In the genomic region with DNA sequence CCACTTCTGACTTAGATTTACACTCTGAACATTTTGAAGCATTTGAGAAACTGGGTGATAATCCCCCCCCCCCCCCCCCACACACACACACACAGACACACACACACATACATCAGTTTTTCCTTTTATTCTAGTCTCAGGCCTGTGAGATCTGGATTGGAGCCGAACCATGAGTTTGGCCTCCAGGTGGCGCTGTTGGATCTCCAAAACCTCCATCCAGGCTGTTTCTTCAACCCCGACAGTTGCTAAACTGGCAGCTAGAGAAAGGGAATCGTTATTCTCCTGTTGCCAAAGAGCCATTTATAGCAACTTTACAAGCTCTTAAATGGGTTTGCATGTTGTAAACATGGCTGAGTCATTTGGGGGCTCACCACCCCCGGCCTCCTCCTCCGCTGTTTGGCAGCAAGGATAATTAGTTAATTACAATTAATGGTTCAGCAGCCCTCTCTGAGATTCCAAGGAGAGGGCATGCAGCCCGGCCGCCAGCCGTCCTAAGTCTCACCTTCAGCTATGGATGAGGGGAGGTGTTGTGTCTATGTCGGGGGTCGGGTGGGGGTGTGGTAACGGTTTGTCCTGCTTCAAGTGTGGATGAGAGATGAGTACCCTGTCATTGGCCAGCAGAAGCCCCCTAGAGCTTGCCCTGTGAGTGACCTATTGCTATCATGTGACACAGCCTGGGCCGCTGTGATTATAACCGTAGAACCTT, we compare ENCODE assay signal across 10 mouse cellular contexts.
A peak's percentile ranks its signal among the peaks of the same experiment; 100 is the strongest.
DNase-seq lines count a peak whose midpoint lies in the region; ATAC-seq and TF ChIP-seq lines count a peak whose summit lies in the region.
"Had no signal": no experiment of that assay in that cellular context is flagged by ENCODE, and none has a peak within 500 bp of the region (broad histone marks: within the 10 kb centered on the region; RNA-seq: fewer than 3 reads in every experiment).

No protein-coding gene starts in this region.

- no peak for ATAC-seq in heart, embryonic 11.5 days (replicated peaks; ENCODE audit: insufficient number of reproducible peaks, low FRiP score, low TSS enrichment)
- peak; percentile 70; the same call in 1 of the 2 replicates for ATAC-seq in forebrain, embryonic 14.5 days
- ATAC-seq in stomach, postnatal 0 days (ENCODE audit: low FRiP score, low TSS enrichment): peak; percentile 53; the same call in 1 of the 2 replicates

- intact Hi-C loops in heart, adult 2 months (cut with DNase I): loop anchor here (1.0 to 5.0 kb wide), 3 partner anchors 48 to 316 kb away; no protein-coding TSS in a partner anchor

- H3K4me1 ChIP-seq in heart, adult 2 months (ENCODE audit: control insufficient read depth, insufficient read depth, low read length): no peaks in the 10 kb centered on the region
- H3K4me1 ChIP-seq in heart, embryonic 11.5 days (ENCODE audit: control insufficient read depth, insufficient read depth, low read length): peaks cover 10% of the 10 kb centered on the region
- no peaks in the 10 kb centered on the region for H3K4me1 ChIP-seq in forebrain, embryonic 14.5 days (ENCODE audit: control insufficient read depth, insufficient read depth, low read length)
- H3K4me1 ChIP-seq in limb, embryonic 10.5 days: 0 out of 2 replicates have a peak, but pooled peaks cover 8% of the 10 kb centered on the region
- no peaks in the 10 kb centered on the region for H3K4me1 ChIP-seq in stomach, postnatal 0 days (replicated peaks; ENCODE audit: control insufficient read depth, insufficient read depth)

- 49% methylated on average over 14 of the region's 14 CpGs for WGBS in heart, adult 2 months
- 44% methylated on average over 14 of the region's 14 CpGs for WGBS in heart, embryonic 11.5 days (ENCODE audit: insufficient replicate concordance)
- 32% methylated on average over 14 of the region's 14 CpGs for WGBS in forebrain, embryonic 14.5 days
- 48% methylated on average over 14 of the region's 14 CpGs for WGBS in limb, embryonic 10.5 days
- WGBS in stomach, postnatal 0 days: 51% methylated on average over 14 of the region's 14 CpGs

- TF ChIP-seq POLR2A in heart, adult 2 months (IDR thresholded peaks at IDR 0.05; ENCODE audit: insufficient read depth, low read depth, low read length): no peak

- no peak overlapping the region for H3K4me3 ChIP-seq in heart, adult 2 months
- no peak overlapping the region for H3K4me3 ChIP-seq in heart, embryonic 11.5 days (ENCODE audit: low read depth, low read length)
- no peak overlapping the region for H3K4me3 ChIP-seq in forebrain, embryonic 14.5 days (ENCODE audit: low read depth, low read length)
- H3K4me3 ChIP-seq in limb, embryonic 10.5 days: no peak overlapping the region
- H3K4me3 ChIP-seq in stomach, postnatal 0 days (ENCODE audit: low read depth, low read length): no peak overlapping the region
- H3K4me3 ChIP-seq: neural tube, embryonic 12.5 days had no signal

- H3K4me2 ChIP-seq in heart, embryonic 11.5 days: no peak overlapping the region
- no peak overlapping the region for H3K4me2 ChIP-seq in forebrain, embryonic 14.5 days (ENCODE audit: low read length)
- H3K4me2 ChIP-seq in stomach, postnatal 0 days (replicated peaks; ENCODE audit: low read depth): no peak overlapping the region
- H3K4me2 ChIP-seq: neural tube, embryonic 12.5 days had no signal

- no peak for TF ChIP-seq EP300 in heart, adult 2 months (IDR thresholded peaks at IDR 0.05; ENCODE audit: insufficient read depth, low read depth, low read length)
- no peak for TF ChIP-seq EP300 in stomach, postnatal 0 days (optimal IDR thresholded peaks at IDR 0.05)

- H3K9ac ChIP-seq in heart, adult 2 months (ENCODE audit: low read depth, low read length): no peak overlapping the region
- H3K9ac ChIP-seq in heart, embryonic 11.5 days (ENCODE audit: low read depth, low read length): no peak overlapping the region
- no peak overlapping the region for H3K9ac ChIP-seq in forebrain, embryonic 14.5 days (ENCODE audit: low read length)
- no peak overlapping the region for H3K9ac ChIP-seq in stomach, postnatal 0 days (ENCODE audit: low read length)
- H3K9ac ChIP-seq: neural tube, embryonic 12.5 days had no signal

- peak; percentile 68 to 78 for DNase-seq in heart, adult 2 months
- DNase-seq in c-Kit-positive CD71-positive TER-119-negative erythroid progenitor cells, embryonic 14.5 days (ENCODE audit: low read depth): peak; percentile 39
- peak; percentile 93 for DNase-seq in forebrain, embryonic 14.5 days (ENCODE audit: low spot score)
- DNase-seq in hindlimb bud, embryonic 11.5 days (ENCODE audit: extremely low spot score, low read depth, low spot score): peak; percentile 64
- DNase-seq in limb, embryonic 10.5 days (ENCODE audit: low spot score): peak; percentile 93
- peak; percentile 90 for DNase-seq in neural tube, embryonic 10.5 days (ENCODE audit: extremely low spot score, low spot score)
- DNase-seq in stomach, postnatal 0 days (ENCODE audit: low spot score): peak; percentile 88

- H3K36me3 ChIP-seq in heart, adult 2 months (ENCODE audit: control insufficient read depth, insufficient read depth, low read length): no peaks in the 10 kb centered on the region
- no peaks in the 10 kb centered on the region for H3K36me3 ChIP-seq in heart, embryonic 11.5 days (ENCODE audit: control insufficient read depth, insufficient read depth, low read length)
- no peaks in the 10 kb centered on the region for H3K36me3 ChIP-seq in forebrain, embryonic 14.5 days (ENCODE audit: control insufficient read depth, insufficient read depth, low read length)
- H3K36me3 ChIP-seq in limb, embryonic 10.5 days: peaks cover 92% of the 10 kb centered on the region
- H3K36me3 ChIP-seq in stomach, postnatal 0 days (ENCODE audit: control insufficient read depth, insufficient read depth, low read length): no peaks in the 10 kb centered on the region
- H3K36me3 ChIP-seq: neural tube, embryonic 12.5 days had no signal

- no peaks in the 10 kb centered on the region for H3K79me2 ChIP-seq in heart, adult 2 months (replicated peaks; ENCODE audit: control insufficient read depth, insufficient read depth, low read length)

- no peaks in the 10 kb centered on the region for H3K9me3 ChIP-seq in heart, embryonic 11.5 days (replicated peaks; ENCODE audit: control insufficient read depth, low read length)
- no peaks in the 10 kb centered on the region for H3K9me3 ChIP-seq in forebrain, embryonic 14.5 days (replicated peaks; ENCODE audit: control insufficient read depth, low read length)
- H3K9me3 ChIP-seq in limb, embryonic 10.5 days (replicated peaks): no peaks in the 10 kb centered on the region
- no peaks in the 10 kb centered on the region for H3K9me3 ChIP-seq in stomach, postnatal 0 days (ENCODE audit: control insufficient read depth, low read length)
- H3K9me3 ChIP-seq: neural tube, embryonic 12.5 days had no signal

- no peak overlapping the region for H3K27ac ChIP-seq in heart, adult 2 months
- H3K27ac ChIP-seq in heart, embryonic 11.5 days (ENCODE audit: low read depth, low read length): no peak overlapping the region
- no peak overlapping the region for H3K27ac ChIP-seq in forebrain, embryonic 14.5 days (ENCODE audit: low read depth, low read length)
- no peak overlapping the region for H3K27ac ChIP-seq in limb, embryonic 10.5 days
- H3K27ac ChIP-seq in stomach, postnatal 0 days (replicated peaks): no peak overlapping the region
- H3K27ac ChIP-seq: neural tube, embryonic 12.5 days had no signal

- TF ChIP-seq CTCF in heart, adult 2 months (IDR thresholded peaks at IDR 0.05): peak; percentile 76
- TF ChIP-seq CTCF in stomach, postnatal 0 days (IDR thresholded peaks at IDR 0.05; ENCODE audit: low read depth): peak; percentile 88

- H3K27me3 ChIP-seq in heart, adult 2 months (ENCODE audit: control insufficient read depth, insufficient read depth, low read length): no peaks in the 10 kb centered on the region
- no peaks in the 10 kb centered on the region for H3K27me3 ChIP-seq in heart, embryonic 11.5 days (ENCODE audit: control insufficient read depth, insufficient read depth, low read length)
- H3K27me3 ChIP-seq in forebrain, embryonic 14.5 days (replicated peaks; ENCODE audit: control insufficient read depth, insufficient read depth, low read length): no peaks in the 10 kb centered on the region
- no peaks in the 10 kb centered on the region for H3K27me3 ChIP-seq in limb, embryonic 10.5 days (ENCODE audit: low read depth, poor library complexity, severe bottlenecking)
- H3K27me3 ChIP-seq in stomach, postnatal 0 days (ENCODE audit: control insufficient read depth, insufficient read depth, low read length): no peaks in the 10 kb centered on the region
- H3K27me3 ChIP-seq: neural tube, embryonic 12.5 days; Patski had no signal

Comparison
In these comparisons a context has a peak if more than half of its experiments do, and no peak if none do; other contexts are left out.
1. DNase-seq: peak in every context shown above with its lines; median percentile 93 in forebrain, embryonic 14.5 days; 93 in limb, embryonic 10.5 days; 90 in neural tube, embryonic 10.5 days; 88 in stomach, postnatal 0 days; 73 in heart, adult 2 months; 64 in hindlimb bud, embryonic 11.5 days; 39 in c-Kit-positive CD71-positive TER-119-negative erythroid progenitor cells, embryonic 14.5 days.